Mouse (Mus musculus) C2C12 (cell line): Measurements from ENCODE around the gene Lrrc61.

Experiments
- CEBPB ChIP-seq: IDR thresholded peaks from one replicate; pipeline ENCODE4 v1.6.1; 2011; ENCODE audit warnings: low read depth, mild to moderate bottlenecking, control low read depth, moderate library complexity
- CTCF ChIP-seq: IDR thresholded peaks from one replicate; pipeline ENCODE4 v1.5.1; 2011; ENCODE audit not compliant: control insufficient read depth, insufficient read depth, insufficient read length
- MAX ChIP-seq: IDR thresholded peaks from one replicate; pipeline ENCODE4 v1.6.1; 2011; ENCODE audit warnings: mild to moderate bottlenecking, control low read depth
- MYOD1 ChIP-seq: IDR thresholded peaks from one replicate; pipeline ENCODE4 v1.6.1; 2011; ENCODE audit warnings: low read depth; ENCODE audit not compliant: control insufficient read depth, insufficient read length
- MYOG ChIP-seq: IDR thresholded peaks from one replicate; pipeline ENCODE4 v1.6.1; 2011; ENCODE audit not compliant: control insufficient read depth, insufficient read length; ENCODE audit errors: extremely low read depth
- USF1 ChIP-seq: IDR thresholded peaks from one replicate; pipeline ENCODE4 v1.6.1; 2011; ENCODE audit warnings: low read depth, mild to moderate bottlenecking, control low read depth, moderate library complexity

DNA sequence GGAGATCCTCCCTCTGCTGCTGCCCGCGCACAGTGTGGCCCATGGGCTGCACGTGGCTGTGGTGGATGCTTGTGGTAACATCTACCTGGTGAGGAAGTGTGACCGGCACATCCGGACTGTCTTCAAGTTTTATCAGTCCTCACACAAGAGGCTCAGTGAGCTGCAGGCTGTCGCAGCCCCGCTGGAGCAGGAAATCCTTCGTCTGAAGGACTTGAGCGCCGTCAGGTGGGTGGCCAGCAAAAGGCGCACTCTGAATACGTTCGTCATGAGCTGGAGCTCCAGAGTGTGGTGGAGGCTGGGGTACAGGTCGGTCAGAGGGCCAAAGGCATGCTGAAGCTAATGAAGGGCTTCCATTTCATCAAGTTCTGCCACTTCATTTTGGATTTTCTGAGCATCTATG, 25.3 kb upstream of the Lrrc61 start:
- TF ChIP-seq CTCF (no peak), CEBPB (no peak), USF1 (no peak), MYOG (no peak), MAX (no peak), MYOD1 (no peak)
